Comparison of ENCODE assay signal across 8 mouse cellular contexts in genomic region chr10:79613578-79614304, GRCm38 (mm10). TPM values are rescaled to one million over a fixed set of nuclear protein-coding genes. Genes with fewer than 3 reads are reported as not detected.
DNase-seq lines count a peak whose midpoint lies in the region; ATAC-seq lines count a peak whose summit lies in the region.

C2cd4c (minus strand) TSS chr10:79614025.

- H3K4me2 ChIP-seq in intestine, embryonic 14.5 days (ENCODE audit: low read length) = peak within 1 kb of the TSS; percentile 96

- H3K27ac ChIP-seq in intestine, embryonic 14.5 days (ENCODE audit: low read depth) = no peak within 1 kb of the TSS

- intact Hi-C loops in gastrocnemius, postnatal 14 days (cut with DNase I; ENCODE audit: low total_unique reads) = no loop called here
- intact Hi-C loops in left cerebral cortex, postnatal 10 days (cut with DNase I) = no loop called here

- H3K36me3 ChIP-seq in intestine, embryonic 14.5 days (ENCODE audit: control insufficient read depth, insufficient read depth, low read length) = no peaks in the 10 kb centered on the region

- peak; percentile 83 for ATAC-seq in intestine, embryonic 14.5 days (replicated peaks; ENCODE audit: low FRiP score, low TSS enrichment, low read depth)
- peak; percentile 38; the same call in 1 of the 2 replicates for ATAC-seq in megakaryocyte, adult 5-6 weeks (ENCODE audit: poor library complexity, severe bottlenecking)

- DNase-seq in gastrocnemius, adult 18-20 months (ENCODE audit: low spot score) = peak; percentile 59
- no peak for DNase-seq in gastrocnemius, postnatal 14 days
- DNase-seq in cerebellum, adult 9-11 months = peak; percentile 86
- peak; percentile 62 to 72 for DNase-seq in frontal cortex, postnatal 10 days (ENCODE audit: low spot score in 2 of 2)
- peak; percentile 90 for DNase-seq in intestine, embryonic 14.5 days (ENCODE audit: low spot score)
- peak; percentile 59 to 79 for DNase-seq in left cerebral cortex, postnatal 10 days (ENCODE audit: extremely low spot score in 1 of 2, low spot score in 2 of 2)
- peak; percentile 84 for DNase-seq in right cerebral cortex, postnatal 25 days

- 1% methylated on average over 60 of the region's 60 CpGs for WGBS in intestine, embryonic 14.5 days

- peaks cover 5% of the 10 kb centered on the region; the same call in 1 of the 2 replicates for H3K4me1 ChIP-seq in intestine, embryonic 14.5 days (replicated peaks; ENCODE audit: control insufficient read depth, insufficient read depth, low read length)

- H3K4me3 ChIP-seq in intestine, embryonic 14.5 days (ENCODE audit: low read depth, low read length) = peak within 1 kb of the TSS; percentile 49

- H3K27me3 ChIP-seq in intestine, embryonic 14.5 days (replicated peaks; ENCODE audit: control insufficient read depth, insufficient read depth, low read length) = peaks cover 25% of the 10 kb centered on the region

- peak within 1 kb of the TSS; percentile 48; the same call in 1 of the 2 replicates for H3K9ac ChIP-seq in intestine, embryonic 14.5 days (ENCODE audit: low read length)

- no peaks in the 10 kb centered on the region for H3K9me3 ChIP-seq in intestine, embryonic 14.5 days (ENCODE audit: control insufficient read depth, low read length)

RNA-seq across cellular contexts. Expression of gene C2cd4c, which starts in this region (rescaled TPM):
- total RNA-seq in gastrocnemius, adult 18-20 months (2021) = under 1 TPM; 0.41 to 0.55 TPM
- under 1 TPM; 0.11 to 0.12 TPM for total RNA-seq in gastrocnemius, postnatal 14 days (2021)
- 0.19 TPM in 1 of 2 replicates, not detected in the other for polyA plus RNA-seq in intestine, embryonic 14.5 days (2014; fragmentation: Nextera tagmentation; extraction: Ambion mirVana)
- 10 to 100 TPM; 13.3 to 14.2 TPM for total RNA-seq in left cerebral cortex, postnatal 10 days (2021)
- total RNA-seq in megakaryocyte, adult 5-6 weeks (2015) = not detected in 2 replicates
- not detected in 2 replicates for total RNA-seq in megakaryocyte, adult 5-6 weeks (2017)

Comparison
In these comparisons a context has a peak if more than half of its experiments do, and no peak if none do; other contexts are left out.
1. RNA of gene C2cd4c (total RNA-seq): 13.3 to 14.2 TPM in left cerebral cortex, postnatal 10 days; 0.41 to 0.55 TPM in gastrocnemius, adult 18-20 months, 0.11 to 0.12 TPM in gastrocnemius, postnatal 14 days and not detected in megakaryocyte, adult 5-6 weeks; every median in the first group is over 4 times any median in the second.
2. Peak in DNase-seq in gastrocnemius, adult 18-20 months; RNA of the gene not detected or under 1 TPM.
3. Peak in DNase-seq, ATAC-seq, H3K4me3 ChIP-seq, H3K9ac ChIP-seq and H3K4me2 ChIP-seq in intestine, embryonic 14.5 days; RNA of the gene not detected or under 1 TPM.
4. Peak in ATAC-seq in megakaryocyte, adult 5-6 weeks; RNA of the gene not detected or under 1 TPM.